Mouse (Mus musculus) spleen, adult 2 months (tissue): ENCODE measurements at regions not wholly inside any gene's neighbourhood (a gene's known extent, or its start where the extent isn't known, plus 50 kb on each side); places are given as distances from the start of the nearest gene placed in this dataset.
A peak's percentile ranks its signal among the peaks of the same experiment; 100 is the strongest.

Experiments used
- DNase-seq, 2 experiments: peaks; one replicate each; pipeline versions ENCODE4 v3.0.0 to v3.0.0-alpha.2; 2012 to 2021; ENCODE audit warnings: low spot score in 2 of 2, low read depth in 1 of 2
- H3K27ac ChIP-seq: fragments of 200-500 bp; 2 replicates; pipeline ENCODE4 v1.5.1; 2012; ENCODE audit warnings: low read length, inconsistent platforms; ENCODE audit not compliant: insufficient read depth
- H3K27me3 ChIP-seq: fragments of 200-500 bp; 2 replicates; pipeline ENCODE4 v1.6.1; 2012; ENCODE audit warnings: mild to moderate bottlenecking, moderate library complexity, low read length, inconsistent platforms; ENCODE audit not compliant: control insufficient read depth, insufficient read depth
- H3K36me3 ChIP-seq: fragments of 200-500 bp; 2 replicates; pipeline ENCODE4 v1.6.1; 2012; ENCODE audit warnings: mild to moderate bottlenecking, low read length, inconsistent platforms; ENCODE audit not compliant: control insufficient read depth, insufficient read depth
- H3K4me1 ChIP-seq: fragments of 200-500 bp; 2 replicates; pipeline ENCODE4 v1.6.1; 2011; ENCODE audit warnings: inconsistent platforms; ENCODE audit not compliant: control insufficient read depth, insufficient read depth, insufficient read length
- H3K4me3 ChIP-seq: fragments of 200-500 bp; 2 replicates; pipeline ENCODE4 v1.5.1; 2011; ENCODE audit warnings: mild to moderate bottlenecking, inconsistent platforms; ENCODE audit not compliant: insufficient read depth, insufficient read length; ENCODE audit errors: extremely low read depth
- CTCF ChIP-seq: fragments of 200-500 bp; IDR thresholded peaks from 2 replicates; pipeline ENCODE4 v1.5.1; 2011; ENCODE audit warnings: mild to moderate bottlenecking, inconsistent platforms; ENCODE audit not compliant: insufficient read depth, insufficient read length, insufficient replicate concordance; ENCODE audit errors: extremely low read depth
- POLR2A ChIP-seq: fragments of 200-500 bp; IDR thresholded peaks from 2 replicates; pipeline ENCODE4 v1.6.1; 2011; ENCODE audit warnings: low read depth, low read length, inconsistent platforms
- WGBS: fragments of 180-500 bp; shearing (Covaris S2); methylation state at CpG from one replicate; pipeline ENCODE4 v1.1.7; 2018; 5-methylcytosine and 5-hydroxymethylcytosine counted together

- no peaks in the 10 kb centered on the region for H3K27me3 ChIP-seq
- no peak overlapping the region for H3K27ac ChIP-seq
- 37% methylated on average over 5 of the region's 5 CpGs for WGBS
- no peaks in the 10 kb centered on the region for H3K36me3 ChIP-seq
- DNase-seq, result no peak
- H3K4me1 ChIP-seq, result no peaks in the 10 kb centered on the region
- peak; percentile 1; the same call in 1 of the 2 replicates for TF ChIP-seq CTCF
- no peak for TF ChIP-seq POLR2A
- no peak overlapping the region for H3K4me3 ChIP-seq
These were observed 60.5 kb upstream of the D16Ertd472e start for GRCm38 (mm10) chr16:78637015-78637414.

GRCm38 (mm10) chr16:78635774-78636173, 59.3 kb upstream of the D16Ertd472e start:
- Histone ChIP-seq H3K36me3 (no peaks in the 10 kb centered on the region), H3K27ac (no peak overlapping the region), H3K4me1 (no peaks in the 10 kb centered on the region), H3K4me3 (no peak overlapping the region), H3K27me3 (no peaks in the 10 kb centered on the region)
- no peak for DNase-seq
- WGBS, result 89% methylated on average over 5 of the region's 5 CpGs
- TF ChIP-seq CTCF, result no peak
- TF ChIP-seq POLR2A, result no peak

- Histone ChIP-seq H3K27me3 (no peaks in the 10 kb centered on the region), H3K4me1 (no peaks in the 10 kb centered on the region), H3K27ac (no peak overlapping the region), H3K36me3 (no peaks in the 10 kb centered on the region), H3K4me3 (no peak overlapping the region)
- DNase-seq, result peak; percentile 17 to 59
- 25% methylated on average over 8 of the region's 8 CpGs for WGBS
- peak; percentile 74; the same call in 1 of the 2 replicates for TF ChIP-seq CTCF
- TF ChIP-seq POLR2A, result no peak
These were observed 58.7 kb upstream of the D16Ertd472e start for GRCm38 (mm10) chr16:78635257-78635656.

GRCm38 (mm10) chr16:78631797-78632196, 55.3 kb upstream of the D16Ertd472e start:
- H3K4me3 ChIP-seq, result no peak overlapping the region
- no peak overlapping the region for H3K27ac ChIP-seq
- no peaks in the 10 kb centered on the region for H3K36me3 ChIP-seq
- DNase-seq, result no peak
- H3K4me1 ChIP-seq, result no peaks in the 10 kb centered on the region
- WGBS, result 85% methylated on average over 5 of the region's 5 CpGs
- TF ChIP-seq CTCF, result no peak
- no peak for TF ChIP-seq POLR2A
- H3K27me3 ChIP-seq, result no peaks in the 10 kb centered on the region

GRCm38 (mm10) chr16:78626803-78627202, 50.3 kb upstream of the D16Ertd472e start:
- Histone ChIP-seq H3K4me3 (no peak overlapping the region), H3K27ac (no peak overlapping the region), H3K4me1 (no peaks in the 10 kb centered on the region), H3K27me3 (no peaks in the 10 kb centered on the region), H3K36me3 (no peaks in the 10 kb centered on the region)
- DNase-seq, result peak in 1 of 2 experiments; percentile 5
- 38% methylated on average over 2 of the region's 2 CpGs for WGBS
- TF ChIP-seq POLR2A (no peak), CTCF (no peak)
